Mouse (Mus musculus): ENCODE measurements at regions not wholly inside any gene's neighbourhood (a gene's known extent, or its start where the extent isn't known, plus 50 kb on each side); places are given as distances from the start of the nearest gene placed in this dataset.
A peak's percentile ranks its signal among the peaks of the same experiment; 100 is the strongest.

GRCm38 (mm10) chr10:19472066-19472465 lies 115.7 kb downstream of the Olig3 start:
- TF ChIP-seq GATA4 (IDR thresholded peaks at IDR 0.05; ENCODE audit: insufficient replicate concordance, low read length) = no peak

GRCm38 (mm10) chr10:19472949-19473535 lies 116.7 kb downstream of the Olig3 start:
- no peak for TF ChIP-seq GATA4 (IDR thresholded peaks at IDR 0.05; ENCODE audit: insufficient replicate concordance, low read length)

GRCm38 (mm10) chr10:19485537-19486135 lies 106.1 kb upstream of the Ifngr1 start:
- TF ChIP-seq GATA4 (IDR thresholded peaks at IDR 0.05; ENCODE audit: insufficient replicate concordance, low read length) = no peak

GRCm38 (mm10) chr10:19490500-19490899 lies 101.2 kb upstream of the Ifngr1 start:
- 0 out of 2 replicates have a peak, but pooled peaks have one; percentile 24 for TF ChIP-seq GATA4 (IDR thresholded peaks at IDR 0.05; ENCODE audit: insufficient replicate concordance, low read length)

GRCm38 (mm10) chr10:19491513-19492380 lies 100.0 kb upstream of the Ifngr1 start:
- no peak for TF ChIP-seq GATA4 (IDR thresholded peaks at IDR 0.05; ENCODE audit: insufficient replicate concordance, low read length)

GRCm38 (mm10) chr10:19494461-19495105 lies 97.2 kb upstream of the Ifngr1 start:
- no peak for TF ChIP-seq GATA4 (IDR thresholded peaks at IDR 0.05; ENCODE audit: insufficient replicate concordance, low read length)

- TF ChIP-seq GATA4 (IDR thresholded peaks at IDR 0.05; ENCODE audit: insufficient replicate concordance, low read length) = no peak
Observed at GRCm38 (mm10) chr10:19498112-19498511, 93.6 kb upstream of the Ifngr1 start.

GRCm38 (mm10) chr10:19502874-19503273 lies 88.9 kb upstream of the Ifngr1 start:
- TF ChIP-seq GATA4 (IDR thresholded peaks at IDR 0.05; ENCODE audit: insufficient replicate concordance, low read length) = no peak

- no peak for TF ChIP-seq GATA4 (IDR thresholded peaks at IDR 0.05; ENCODE audit: insufficient replicate concordance, low read length)
Observed at GRCm38 (mm10) chr10:19503846-19504765, 87.6 kb upstream of the Ifngr1 start.

GRCm38 (mm10) chr10:19505174-19505573 lies 86.6 kb upstream of the Ifngr1 start:
- TF ChIP-seq GATA4 (IDR thresholded peaks at IDR 0.05; ENCODE audit: insufficient replicate concordance, low read length) = no peak

GRCm38 (mm10) chr10:19505979-19506378 lies 85.8 kb upstream of the Ifngr1 start:
- no peak for TF ChIP-seq GATA4 (IDR thresholded peaks at IDR 0.05; ENCODE audit: insufficient replicate concordance, low read length)

- no peak for TF ChIP-seq GATA4 (IDR thresholded peaks at IDR 0.05; ENCODE audit: insufficient replicate concordance, low read length)
Observed at GRCm38 (mm10) chr10:19506434-19506833, 85.3 kb upstream of the Ifngr1 start.

- no peak for TF ChIP-seq GATA4 (IDR thresholded peaks at IDR 0.05; ENCODE audit: insufficient replicate concordance, low read length)
Observed at GRCm38 (mm10) chr10:19508221-19508745, 83.5 kb upstream of the Ifngr1 start.

- no peak for TF ChIP-seq GATA4 (IDR thresholded peaks at IDR 0.05; ENCODE audit: insufficient replicate concordance, low read length)
Observed at GRCm38 (mm10) chr10:19510047-19510446, 81.7 kb upstream of the Ifngr1 start.
